In genomic region chr9:99603566-99603965, GRCm38 (mm10) we compare ENCODE assay signal across 31 mouse cellular contexts. TPM values are rescaled to one million over a fixed set of nuclear protein-coding genes. Genes with fewer than 3 reads are reported as not detected.
DNase-seq lines count a peak whose midpoint lies in the region; ATAC-seq and TF ChIP-seq lines count a peak whose summit lies in the region.
"Had no signal": no experiment of that assay in that cellular context is flagged by ENCODE, and none has a peak within 500 bp of the region (broad histone marks: within the 10 kb centered on the region; RNA-seq: fewer than 3 reads in every experiment).

No protein-coding gene starts in this region.

- no peaks in the 10 kb centered on the region for H3K4me1 ChIP-seq in embryonic facial prominence, embryonic 11.5 days (ENCODE audit: control insufficient read depth, insufficient read depth, low read length)
- peaks cover 9% of the 10 kb centered on the region; the same call in 1 of the 2 replicates for H3K4me1 ChIP-seq in embryonic facial prominence, embryonic 10.5 days
- H3K4me1 ChIP-seq in kidney, postnatal 0 days (replicated peaks; ENCODE audit: insufficient read depth, low read length), result no peaks in the 10 kb centered on the region
- H3K4me1 ChIP-seq in forebrain, embryonic 11.5 days (replicated peaks; ENCODE audit: control insufficient read depth, insufficient read depth, low read length), result no peaks in the 10 kb centered on the region
- H3K4me1 ChIP-seq: heart, embryonic 10.5 days; hindbrain, embryonic 12.5 days; hindbrain, embryonic 15.5 days had no signal

- no peak for TF ChIP-seq CTCF in kidney, postnatal 0 days (IDR thresholded peaks at IDR 0.05; ENCODE audit: low read depth)

- H3K27me3 ChIP-seq in embryonic facial prominence, embryonic 11.5 days (ENCODE audit: control insufficient read depth, insufficient read depth, low read length), result no peaks in the 10 kb centered on the region
- no peaks in the 10 kb centered on the region for H3K27me3 ChIP-seq in embryonic facial prominence, embryonic 10.5 days (replicated peaks; ENCODE audit: low read depth, poor library complexity, severe bottlenecking)
- no peaks in the 10 kb centered on the region for H3K27me3 ChIP-seq in kidney, postnatal 0 days (ENCODE audit: insufficient read depth, low read length)
- no peaks in the 10 kb centered on the region for H3K27me3 ChIP-seq in forebrain, embryonic 11.5 days (ENCODE audit: control insufficient read depth, insufficient read depth, low read length)
- H3K27me3 ChIP-seq: CH12.LX; heart, embryonic 13.5 days; hindbrain, embryonic 12.5 days; hindbrain, embryonic 15.5 days had no signal

- no peak overlapping the region for H3K27ac ChIP-seq in embryonic facial prominence, embryonic 11.5 days (replicated peaks; ENCODE audit: low read depth, low read length)
- H3K27ac ChIP-seq in embryonic facial prominence, embryonic 10.5 days (replicated peaks), result no peak overlapping the region
- H3K27ac ChIP-seq in kidney, postnatal 0 days, result no peak overlapping the region
- no peak overlapping the region for H3K27ac ChIP-seq in forebrain, embryonic 11.5 days (ENCODE audit: low read depth, low read length)
- H3K27ac ChIP-seq: forebrain, embryonic 10.5 days; heart, adult 2 months; heart, embryonic 10.5 days; heart, embryonic 13.5 days; hindbrain, embryonic 12.5 days; hindbrain, embryonic 15.5 days had no signal

- no peak overlapping the region for H3K4me3 ChIP-seq in embryonic facial prominence, embryonic 11.5 days (ENCODE audit: low read depth, low read length)
- H3K4me3 ChIP-seq in embryonic facial prominence, embryonic 10.5 days, result no peak overlapping the region
- H3K4me3 ChIP-seq in kidney, postnatal 0 days (replicated peaks; ENCODE audit: low read depth, low read length), result no peak overlapping the region
- H3K4me3 ChIP-seq in forebrain, embryonic 11.5 days (ENCODE audit: low read depth, low read length), result no peak overlapping the region
- H3K4me3 ChIP-seq: forebrain, embryonic 10.5 days; heart, adult 2 months; heart, embryonic 10.5 days; heart, embryonic 13.5 days; hindbrain, embryonic 12.5 days; hindbrain, embryonic 15.5 days had no signal

- WGBS in embryonic facial prominence, embryonic 11.5 days, result 55% methylated on average over 2 of the region's 2 CpGs
- 65% methylated on average over 2 of the region's 2 CpGs for WGBS in embryonic facial prominence, embryonic 10.5 days
- 53% methylated on average over 2 of the region's 2 CpGs for WGBS in kidney, postnatal 0 days
- WGBS in forebrain, embryonic 11.5 days, result 82% methylated on average over 2 of the region's 2 CpGs

- peak; percentile 25 for DNase-seq in embryonic facial prominence, embryonic 11.5 days (ENCODE audit: low spot score)
- DNase-seq in embryonic facial prominence, embryonic 10.5 days (ENCODE audit: low spot score), result no peak
- DNase-seq in kidney, postnatal 0 days (ENCODE audit: low spot score), result peak; percentile 52
- DNase-seq in kidney, postnatal 10 days, result no peak
- peak; percentile 24 for DNase-seq in adipocyte (ENCODE audit: low spot score)
- DNase-seq in retina, postnatal 1 day, result peak; percentile 79
- DNase-seq in forebrain, embryonic 11.5 days (ENCODE audit: low spot score), result no peak
- DNase-seq in lung, postnatal 14 days, result no peak
- DNase-seq: adrenal gland, adult 2 months; adrenal gland, postnatal 14 days; B cell, adult 2 months; cerebellum, adult 11 months; cerebellum, adult 2 months; cerebellum, postnatal 10 days; forebrain, postnatal 0 days; gastrocnemius, postnatal 25 days; heart, adult 2 months; heart, postnatal 14 days; kidney, adult 18-20 months had no signal

- H3K9ac ChIP-seq in embryonic facial prominence, embryonic 11.5 days (replicated peaks; ENCODE audit: low read length), result no peak overlapping the region
- no peak overlapping the region for H3K9ac ChIP-seq in kidney, postnatal 0 days (ENCODE audit: low read depth, low read length)
- H3K9ac ChIP-seq in forebrain, embryonic 11.5 days (ENCODE audit: low read length), result no peak overlapping the region
- H3K9ac ChIP-seq: forebrain, postnatal 0 days; heart, embryonic 13.5 days; hindbrain, embryonic 12.5 days; hindbrain, embryonic 15.5 days had no signal

- no peaks in the 10 kb centered on the region for H3K36me3 ChIP-seq in embryonic facial prominence, embryonic 11.5 days (replicated peaks; ENCODE audit: control insufficient read depth, insufficient read depth, low read depth, low read length)
- no peaks in the 10 kb centered on the region for H3K36me3 ChIP-seq in embryonic facial prominence, embryonic 10.5 days (replicated peaks)
- H3K36me3 ChIP-seq in kidney, postnatal 0 days (ENCODE audit: insufficient read depth, low read length), result no peaks in the 10 kb centered on the region
- H3K36me3 ChIP-seq in forebrain, embryonic 11.5 days (ENCODE audit: control insufficient read depth, insufficient read depth, low read length), result no peaks in the 10 kb centered on the region
- H3K36me3 ChIP-seq: forebrain, embryonic 10.5 days; G1E; heart, embryonic 10.5 days; heart, embryonic 13.5 days; hindbrain, embryonic 12.5 days; hindbrain, embryonic 15.5 days had no signal

- ATAC-seq in embryonic facial prominence, embryonic 11.5 days (replicated peaks; ENCODE audit: insufficient number of reproducible peaks, low FRiP score, low TSS enrichment, low read depth), result no peak
- peak; percentile 40; the same call in 1 of the 2 replicates for ATAC-seq in kidney, postnatal 0 days (replicated peaks; ENCODE audit: low FRiP score, low read depth)
- ATAC-seq in forebrain, embryonic 11.5 days (replicated peaks; ENCODE audit: low FRiP score), result no peak
- ATAC-seq: forebrain, embryonic 14.5 days; forebrain, postnatal 0 days; intestine, embryonic 16.5 days had no signal

- H3K9me3 ChIP-seq in embryonic facial prominence, embryonic 11.5 days (replicated peaks; ENCODE audit: control insufficient read depth, low read length), result no peaks in the 10 kb centered on the region
- no peaks in the 10 kb centered on the region for H3K9me3 ChIP-seq in embryonic facial prominence, embryonic 10.5 days
- no peaks in the 10 kb centered on the region for H3K9me3 ChIP-seq in kidney, postnatal 0 days (replicated peaks; ENCODE audit: low read length)
- H3K9me3 ChIP-seq in forebrain, embryonic 11.5 days (ENCODE audit: control insufficient read depth, low read length), result no peaks in the 10 kb centered on the region
- H3K9me3 ChIP-seq: forebrain, embryonic 10.5 days; G1E; heart, embryonic 10.5 days; heart, embryonic 13.5 days; hindbrain, embryonic 12.5 days; hindbrain, embryonic 15.5 days had no signal

- no peak overlapping the region for H3K4me2 ChIP-seq in embryonic facial prominence, embryonic 11.5 days (ENCODE audit: low read depth, low read length)
- H3K4me2 ChIP-seq in kidney, postnatal 0 days (ENCODE audit: low read length), result no peak overlapping the region
- H3K4me2 ChIP-seq in forebrain, embryonic 11.5 days (ENCODE audit: low read depth, low read length, severe bottlenecking), result no peak overlapping the region
- H3K4me2 ChIP-seq: heart, embryonic 13.5 days; hindbrain, embryonic 12.5 days; hindbrain, embryonic 15.5 days had no signal

RNA-seq across cellular contexts. Expression of gene A4gnt, which starts 8.7 kb away (rescaled TPM):
- not detected in 2 replicates for polyA plus RNA-seq in embryonic facial prominence, embryonic 11.5 days (2014; fragmentation: Nextera tagmentation; extraction: Ambion mirVana)
- not detected in 2 replicates for polyA plus RNA-seq in embryonic facial prominence, embryonic 10.5 days (2016; fragmentation: Nextera tagmentation; extraction: Ambion mirVana)
- 1.2 and 2.0 TPM in 2 replicates for polyA plus RNA-seq in kidney, postnatal 0 days (2015; fragmentation: Nextera tagmentation; extraction: Ambion mirVana)
- polyA plus RNA-seq in forebrain, embryonic 11.5 days (2014; fragmentation: Nextera tagmentation; extraction: Ambion mirVana), result not detected in 2 replicates
- polyA plus RNA-seq: adrenal gland, adult 2 months; cerebellum, adult 2 months; embryonic facial prominence, embryonic 14.5 days; forebrain, embryonic 10.5 days; forebrain, embryonic 14.5 days; forebrain, postnatal 0 days; G1E; gonadal fat pad, adult 2 months; heart, adult 2 months; heart, embryonic 10.5 days; heart, embryonic 13.5 days; heart, embryonic 16.5 days; hindbrain, embryonic 12.5 days; hindbrain, embryonic 15.5 days had no signal

RNA-seq across cellular contexts. Expression of gene Dzip1l, which starts 25.7 kb away (rescaled TPM):
- 12.0 and 14.8 TPM in 2 replicates for polyA plus RNA-seq in embryonic facial prominence, embryonic 11.5 days (2014; fragmentation: Nextera tagmentation; extraction: Ambion mirVana)
- 25.9 and 27.8 TPM in 2 replicates for polyA plus RNA-seq in embryonic facial prominence, embryonic 10.5 days (2016; fragmentation: Nextera tagmentation; extraction: Ambion mirVana)
- polyA plus RNA-seq in kidney, postnatal 0 days (2015; fragmentation: Nextera tagmentation; extraction: Ambion mirVana), result 17.3 and 18.7 TPM in 2 replicates
- 21.4 and 21.7 TPM in 2 replicates for polyA plus RNA-seq in forebrain, embryonic 11.5 days (2014; fragmentation: Nextera tagmentation; extraction: Ambion mirVana)
- polyA plus RNA-seq: G1E had no signal

RNA-seq across cellular contexts. Expression of gene Dbr1, which starts 28.0 kb away (rescaled TPM):
- polyA plus RNA-seq in embryonic facial prominence, embryonic 11.5 days (2014; fragmentation: Nextera tagmentation; extraction: Ambion mirVana), result 32.7 and 34.8 TPM in 2 replicates
- polyA plus RNA-seq in embryonic facial prominence, embryonic 10.5 days (2016; fragmentation: Nextera tagmentation; extraction: Ambion mirVana), result 42.7 and 43.2 TPM in 2 replicates
- polyA plus RNA-seq in kidney, postnatal 0 days (2015; fragmentation: Nextera tagmentation; extraction: Ambion mirVana), result 17.0 and 21.2 TPM in 2 replicates
- polyA plus RNA-seq in forebrain, embryonic 11.5 days (2014; fragmentation: Nextera tagmentation; extraction: Ambion mirVana), result 37.2 and 39.8 TPM in 2 replicates

RNA-seq across cellular contexts. Expression of gene Armc8, which starts 34.9 kb away (rescaled TPM):
- 27.2 and 29.2 TPM in 2 replicates for polyA plus RNA-seq in embryonic facial prominence, embryonic 11.5 days (2014; fragmentation: Nextera tagmentation; extraction: Ambion mirVana)
- 24.5 and 24.7 TPM in 2 replicates for polyA plus RNA-seq in embryonic facial prominence, embryonic 10.5 days (2016; fragmentation: Nextera tagmentation; extraction: Ambion mirVana)
- polyA plus RNA-seq in kidney, postnatal 0 days (2015; fragmentation: Nextera tagmentation; extraction: Ambion mirVana), result 15.8 and 18.9 TPM in 2 replicates
- polyA plus RNA-seq in forebrain, embryonic 11.5 days (2014; fragmentation: Nextera tagmentation; extraction: Ambion mirVana), result 38.9 and 39.9 TPM in 2 replicates

Comparison
In these comparisons a context has a peak if more than half of its experiments do, and no peak if none do; other contexts are left out.
1. DNase-seq: peak in embryonic facial prominence, embryonic 11.5 days (single experiment), kidney, postnatal 0 days (single experiment), adipocyte (single experiment) and retina, postnatal 1 day (single experiment); none in embryonic facial prominence, embryonic 10.5 days (single experiment), kidney, postnatal 10 days (single experiment), forebrain, embryonic 11.5 days (single experiment) and lung, postnatal 14 days (single experiment).